Mouse (Mus musculus) ES-E14 (cell line): Measurements from ENCODE around the gene Nprl3. TPM values are rescaled to one million over a fixed set of nuclear protein-coding genes. Genes with fewer than 3 reads are reported as not detected.

Experiments
- DNase-seq: peaks from one replicate; pipeline ENCODE4 v3.0.0-alpha.2; 2013; ENCODE audit warnings: low read depth, low spot score
- H3K27ac ChIP-seq: 2 replicates; pipeline ENCODE4 v1.5.1; 2012; ENCODE audit warnings: low read depth, mild to moderate bottlenecking, low read length, moderate library complexity, mixed read lengths; ENCODE audit not compliant: poor library complexity, insufficient read depth, severe bottlenecking
- H3K36me3 ChIP-seq: 2 replicates; pipeline ENCODE4 v1.6.1; 2012; ENCODE audit warnings: mild to moderate bottlenecking, low read length, moderate library complexity, mixed read lengths; ENCODE audit not compliant: control insufficient read depth, poor library complexity, insufficient read depth, severe bottlenecking
- H3K4me1 ChIP-seq, 2 experiments: fragments of 150-350 bp in 1 of 2; sonication (generic) in 1 of 2; 2 replicates each; pipeline ENCODE4 v1.6.1; 2012; ENCODE audit warnings: low read length in 2 of 2, mild to moderate bottlenecking in 1 of 2, mixed read lengths in 1 of 2; ENCODE audit not compliant: control insufficient read depth in 2 of 2, insufficient read depth in 2 of 2, poor library complexity in 1 of 2
- H3K4me3 ChIP-seq, 2 experiments: fragments of 150-350 bp in 1 of 2; sonication (generic) in 1 of 2; 2 replicates each; pipeline ENCODE4 v1.5.1; 2012; ENCODE audit warnings: low read length in 2 of 2, low read depth in 1 of 2, mild to moderate bottlenecking in 1 of 2, mixed read lengths in 1 of 2; ENCODE audit not compliant: insufficient read depth in 1 of 2, poor library complexity in 1 of 2, severe bottlenecking in 1 of 2
- H3K9ac ChIP-seq: 2 replicates; pipeline ENCODE4 v1.6.1; 2012; ENCODE audit warnings: low read depth, mild to moderate bottlenecking, low read length, mixed read lengths; ENCODE audit not compliant: poor library complexity, insufficient read depth, severe bottlenecking
- H3K9me3 ChIP-seq: fragments of 150-350 bp; sonication (generic); 2 replicates; pipeline ENCODE4 v1.6.1; 2012; ENCODE audit warnings: low read depth, mild to moderate bottlenecking, low read length; ENCODE audit not compliant: control insufficient read depth, insufficient read depth
- CHD2 ChIP-seq: IDR thresholded peaks from 2 replicates; pipeline ENCODE4 v1.6.1; 2014; ENCODE audit warnings: mild to moderate bottlenecking, low read depth, low read length, inconsistent platforms
- HCFC1 ChIP-seq: IDR thresholded peaks from 2 replicates; pipeline ENCODE4 v1.6.1; 2012; ENCODE audit warnings: low read length, inconsistent platforms, borderline replicate concordance; ENCODE audit not compliant: insufficient read depth
- MAFK ChIP-seq: IDR thresholded peaks from 2 replicates; pipeline ENCODE4 v1.6.1; 2014; ENCODE audit warnings: mild to moderate bottlenecking, low read depth, low read length, inconsistent platforms; ENCODE audit not compliant: insufficient read depth
- ZC3H11A ChIP-seq: IDR thresholded peaks from 2 replicates; pipeline ENCODE4 v1.6.1; 2012; ENCODE audit warnings: low read depth, mild to moderate bottlenecking, inconsistent platforms, low read length, borderline replicate concordance
- ZNF384 ChIP-seq: IDR thresholded peaks from 2 replicates; pipeline ENCODE4 v1.6.1; 2012; ENCODE audit warnings: low read depth, low read length, inconsistent platforms
- in situ Hi-C, 2 experiments: fragments of 600-800 bp; cut with MboI; formaldehyde crosslinking; loops; one replicate each; pipeline ENCODE4 v1.15.1; 2025; ENCODE audit warnings: low sequenced_read_pairs in 2 of 2, inconsistent platforms in 1 of 2; ENCODE audit not compliant: unreplicated experiment in 2 of 2
- total RNA-seq: library from RNA; depleted of rRNA; stranded (reverse); fragments of 300-350 nt; gene quantifications from 2 replicates; pipeline ENCODE4 v1.2.3, GENCODE M21; 2012; rRNA removed

Gene Nprl3
- total RNA-seq, 1 experiment = 47.2 TPM

DNA sequence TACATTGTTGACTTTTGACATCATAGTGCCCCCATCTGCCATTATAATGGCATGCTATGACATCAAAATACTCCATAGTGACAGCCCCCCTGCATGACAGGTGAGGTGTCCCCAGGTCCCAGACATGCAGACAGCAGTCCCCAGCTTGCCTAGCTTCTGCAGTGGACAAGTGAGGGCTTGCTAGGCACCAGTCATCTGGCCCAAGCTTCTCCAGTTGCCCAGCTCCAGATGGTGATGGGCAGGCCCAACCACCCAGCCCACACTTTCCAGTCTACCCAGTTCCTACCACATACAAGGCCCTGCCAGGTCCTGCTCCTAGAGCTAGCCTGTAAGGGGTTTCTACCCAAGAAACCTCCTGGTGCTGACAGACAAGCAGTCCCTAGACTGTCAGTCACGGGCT is 89.0 kb downstream of the Nprl3 start:
- Histone ChIP-seq H3K27ac (no peak overlapping the region), H3K9me3 (no peaks in the 10 kb centered on the region), H3K4me1 (no peaks in the 10 kb centered on the region), H3K9ac (no peak overlapping the region), H3K4me3 (no peak overlapping the region), H3K36me3 (no peaks in the 10 kb centered on the region)
- TF ChIP-seq MAFK (no peak), CHD2 (no peak), HCFC1 (no peak), ZC3H11A (no peak), ZNF384 (no peak)
- no peak for DNase-seq
- in situ Hi-C loops = no loop called here

Other genes starting within 250 kb of the Nprl3 start
- 0.13 and 0.21 TPM in 2 replicates for gene Il9r, start 67.4 kb downstream of the Nprl3 start, total RNA-seq
- 79.5 and 85.4 TPM in 2 replicates for gene Snrnp25, start 62.3 kb downstream of the Nprl3 start, total RNA-seq
- gene Rhbdf1, start 45.4 kb downstream of the Nprl3 start, total RNA-seq = 24.8 and 58.9 TPM in 2 replicates
- 30.6 and 32.3 TPM in 2 replicates for gene Mpg, start 41.2 kb downstream of the Nprl3 start, total RNA-seq
- gene Hba-x, start 8.7 kb upstream of the Nprl3 start, total RNA-seq = not detected in 2 replicates
- gene Hba-a1, start 15.8 kb upstream of the Nprl3 start, total RNA-seq = not detected in 2 replicates
- 0.80 TPM in 1 of 2 replicates, not detected in the other for gene Hbq1b, start 19.3 kb upstream of the Nprl3 start, total RNA-seq
- gene Hba-a2, start 28.8 kb upstream of the Nprl3 start, total RNA-seq = 1.1 TPM in 1 of 2 replicates, not detected in the other
- gene Hbq1a, start 32.4 kb upstream of the Nprl3 start, total RNA-seq = 0.95 TPM in 1 of 2 replicates, not detected in the other
- 3.2 and 6.8 TPM in 2 replicates for gene Sh3pxd2b, start 80.1 kb upstream of the Nprl3 start, total RNA-seq
- 15.2 and 18.3 TPM in 2 replicates for gene Ubtd2, start 187.7 kb upstream of the Nprl3 start, total RNA-seq